Mouse (Mus musculus): ENCODE results near the gene Kcnt1. TPM values are rescaled to one million over a fixed set of nuclear protein-coding genes. Genes with fewer than 3 reads are reported as not detected.

Gene Kcnt1
- total RNA-seq, 2 experiments from 2014 or later = 33.6 to 37.2 TPM

- DNase-seq (ENCODE audit: extremely low spot score in 1 of 2, low spot score in 1 of 2) = no peak
Measured at GRCm38 (mm10) chr2:25947950-25948349, 84.4 kb downstream of the Kcnt1 start.

- DNase-seq (ENCODE audit: extremely low spot score in 1 of 2, low spot score in 1 of 2) = no peak
Measured at GRCm38 (mm10) chr2:25949291-25949690, 85.8 kb downstream of the Kcnt1 start.

Other genes with a start within 250 kb of the Kcnt1 start
- not detected for gene Ccdc183, start 246.1 kb upstream of the Kcnt1 start, total RNA-seq (2021)
- 10 to 100 TPM; 21.3 to 24.7 TPM for gene Tmem141, start 241.7 kb upstream of the Kcnt1 start, total RNA-seq (2021)
- gene Fcna, start 235.7 kb upstream of the Kcnt1 start, total RNA-seq (2021) = under 1 TPM; 0.44 to 0.80 TPM
- gene Lcn8, start 210.6 kb upstream of the Kcnt1 start, total RNA-seq (2021) = not detected
- not detected for gene Lcn5, start 205.8 kb upstream of the Kcnt1 start, total RNA-seq (2021)
- not detected for gene Lcn6, start 186.9 kb upstream of the Kcnt1 start, total RNA-seq (2021)
- not detected for gene Lcn10, start 181.0 kb upstream of the Kcnt1 start, total RNA-seq (2021)
- gene Obp2a, start 163.7 kb upstream of the Kcnt1 start, total RNA-seq (2021) = not detected
- gene Bmyc, start 157.0 kb upstream of the Kcnt1 start, total RNA-seq (2021) = 100 to 1,000 TPM in 1 of 2 experiments, 10 to 100 TPM in 1; 98.1 to 104 TPM
- gene Obp2b, start 126.7 kb upstream of the Kcnt1 start, total RNA-seq (2021) = not detected
- gene Lcn3, start 98.2 kb upstream of the Kcnt1 start, total RNA-seq (2021) = not detected
- gene Lcn11, start 86.7 kb upstream of the Kcnt1 start, total RNA-seq (2021) = not detected
- not detected for gene Gm13539, start 81.5 kb upstream of the Kcnt1 start, total RNA-seq (2021)
- gene Glt6d1, start 47.9 kb upstream of the Kcnt1 start, total RNA-seq (2021) = not detected
- not detected for gene Lcn9, start 40.6 kb upstream of the Kcnt1 start, total RNA-seq (2021)
- gene Sohlh1, start 16.5 kb upstream of the Kcnt1 start, total RNA-seq (2021) = not detected
- gene Camsap1, start 119.5 kb downstream of the Kcnt1 start, total RNA-seq (2021) = 100 to 1,000 TPM; 113 to 122 TPM
- 10 to 100 TPM; 58.1 to 68.6 TPM for gene Ubac1, start 158.0 kb downstream of the Kcnt1 start, total RNA-seq (2021)